Mouse (Mus musculus) liver, adult 2 months (tissue): Measurements from ENCODE around the gene Sc5d.

Source experiments
- CTCF ChIP-seq: fragments of 200-500 bp; IDR thresholded peaks from 2 replicates; pipeline ENCODE4 v1.5.1; 2011; ENCODE audit warnings: low read depth, low read length, control low read depth
- POLR2A ChIP-seq: fragments of 200-500 bp; IDR thresholded peaks from 2 replicates; pipeline ENCODE4 v1.6.1; 2011; ENCODE audit warnings: low read length, control low read depth; ENCODE audit not compliant: insufficient read depth; ENCODE audit errors: extremely low read depth

GRCm38 (mm10) chr9:42229465-42230110 lies 34.5 kb downstream of the Sc5d start:
- no peak for TF ChIP-seq CTCF
- no peak for TF ChIP-seq POLR2A
